Mouse (Mus musculus): ENCODE results near the gene Trim75.
"Not testable (repeated sequence)": the region's sequence is repeated elsewhere in the genome, so short reads cannot be mapped to it uniquely, and the experiment has no call there.

Gene Trim75

DNA sequence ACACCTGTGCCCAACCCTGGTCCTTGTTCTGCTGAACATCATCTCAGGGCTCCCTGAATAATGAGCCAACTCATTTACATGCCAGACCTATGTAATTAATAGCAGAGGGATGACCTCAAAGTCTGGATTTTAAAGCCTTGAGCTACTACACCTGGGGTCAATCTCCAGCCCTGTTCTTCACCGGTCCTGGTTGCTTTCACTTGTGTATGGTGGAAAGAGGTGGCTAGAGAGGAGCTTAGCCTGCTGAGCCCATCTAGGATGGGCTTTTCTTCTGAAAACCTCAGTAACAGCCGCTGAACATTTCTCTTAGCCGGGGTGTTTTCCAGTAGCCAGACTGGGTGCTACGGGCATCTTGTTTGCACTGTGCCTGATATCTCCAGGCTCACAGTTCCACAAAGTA is at the start of gene Trim75:
Gene Trim75, minus strand, starts transcription at position 101 of the 400 bp plus-strand sequence.
- no peak for DNase-seq (ENCODE audit: low spot score)

GRCm38 (mm10) chr8:65037117-65037533 is 49.5 kb upstream of the Trim75 start, which contains the start of gene Apela:
Gene Apela, minus strand, starts transcription at chr8:65037336.
- peak; percentile 5 for DNase-seq (ENCODE audit: low spot score)

GRCm38 (mm10) chr8:65034136-65034535 is 46.5 kb upstream of the Trim75 start:
- DNase-seq (ENCODE audit: low spot score) = no peak

- DNase-seq (ENCODE audit: low spot score) = no peak
Measured at GRCm38 (mm10) chr8:65033056-65033455, 45.4 kb upstream of the Trim75 start.

GRCm38 (mm10) chr8:65032107-65032506 is 44.5 kb upstream of the Trim75 start:
- no peak for DNase-seq (ENCODE audit: low spot score)

GRCm38 (mm10) chr8:65030735-65031485 is 43.3 kb upstream of the Trim75 start:
- DNase-seq (ENCODE audit: low spot score) = no peak

GRCm38 (mm10) chr8:65029776-65030175 is 42.1 kb upstream of the Trim75 start:
- no peak for DNase-seq (ENCODE audit: low spot score)

- DNase-seq (ENCODE audit: low spot score) = no peak
Measured at GRCm38 (mm10) chr8:65028959-65029686, 41.5 kb upstream of the Trim75 start.

GRCm38 (mm10) chr8:65022485-65022884 is 34.9 kb upstream of the Trim75 start:
- peak; percentile 79 for DNase-seq (ENCODE audit: low spot score)

DNA sequence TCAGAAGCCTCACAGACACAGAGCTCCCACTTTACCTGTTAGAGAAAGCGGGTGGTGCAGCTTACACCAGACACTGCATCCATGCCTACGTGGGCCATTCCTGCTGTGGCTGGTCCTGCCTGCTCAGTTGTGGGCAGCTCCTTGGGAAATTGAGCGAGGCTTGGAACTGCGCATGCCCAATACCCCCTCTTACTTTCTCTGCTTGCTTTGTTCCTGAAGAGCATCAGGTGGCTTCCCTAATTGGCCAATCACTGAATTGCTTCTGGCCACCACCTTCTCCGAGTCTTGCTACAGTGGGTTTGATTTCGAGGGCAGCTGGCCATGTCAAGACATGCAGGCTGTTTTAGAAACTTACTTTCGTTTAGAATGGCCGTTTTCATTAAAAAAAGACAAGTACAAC is 30.8 kb upstream of the Trim75 start, which contains the start of the genes Trim61 and Trim60:
Gene Trim61, minus strand, starts transcription at position 101 of the 400 bp plus-strand sequence.
Gene Trim60, minus strand, starts transcription at position 162 of the 400 bp plus-strand sequence.
- DNase-seq (ENCODE audit: low spot score) = no peak

GRCm38 (mm10) chr8:65007616-65008015 is 20.0 kb upstream of the Trim75 start:
- not testable (repeated sequence) for DNase-seq (ENCODE audit: low spot score)

- no peak for DNase-seq (ENCODE audit: low spot score)
Measured at GRCm38 (mm10) chr8:64998806-64999365, 11.3 kb upstream of the Trim75 start.

- DNase-seq (ENCODE audit: low spot score) = no peak
Measured at GRCm38 (mm10) chr8:64983150-64983897, 4.3 kb downstream of the Trim75 start.

DNA sequence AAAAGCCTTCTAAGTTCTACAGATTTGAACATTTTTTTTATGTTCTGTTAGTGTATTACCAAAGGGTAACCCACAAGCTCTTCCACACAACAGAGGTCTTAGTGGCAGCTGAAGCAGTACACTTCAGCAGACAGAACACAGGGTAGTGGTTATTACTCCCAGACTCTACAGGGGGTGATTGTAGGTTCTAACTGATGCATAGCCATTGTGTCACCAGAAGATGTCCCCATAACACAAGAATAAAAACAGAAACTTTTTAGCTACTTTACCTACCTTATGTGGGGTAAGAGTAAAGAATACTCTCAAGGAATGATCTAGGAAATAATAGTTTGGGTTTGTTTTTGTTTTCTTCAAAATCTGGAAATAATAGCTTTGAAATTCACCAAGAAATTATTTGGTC is 24.8 kb downstream of the Trim75 start:
- DNase-seq (ENCODE audit: low spot score) = no peak

- DNase-seq (ENCODE audit: low spot score) = no peak
Measured at GRCm38 (mm10) chr8:64959025-64959424, 28.6 kb downstream of the Trim75 start.

DNA sequence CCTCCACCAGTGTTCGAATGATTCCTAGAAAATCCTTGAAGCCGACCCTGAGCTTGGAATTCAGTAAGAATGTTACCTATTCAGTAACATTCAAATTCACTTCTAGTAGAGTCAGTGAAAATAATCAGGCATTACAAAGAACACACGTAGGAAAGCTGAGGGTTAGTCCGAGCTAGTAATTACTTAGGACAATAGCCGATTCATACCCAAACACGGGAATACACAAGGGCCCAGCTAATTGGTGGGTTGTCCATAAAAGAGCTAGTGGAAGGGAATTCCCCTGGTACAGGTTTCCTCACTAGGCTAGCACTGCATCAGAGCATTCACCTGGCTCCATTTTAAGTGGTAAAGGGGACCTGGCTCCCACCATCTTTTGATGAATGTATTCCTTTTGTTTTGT is 35.5 kb downstream of the Trim75 start:
- DNase-seq (ENCODE audit: low spot score) = no peak

- no peak for DNase-seq (ENCODE audit: low spot score)
Measured at GRCm38 (mm10) chr8:64948371-64948770, 39.3 kb downstream of the Trim75 start.

GRCm38 (mm10) chr8:64947698-64948034 is 40.0 kb downstream of the Trim75 start:
- no peak for DNase-seq (ENCODE audit: low spot score)

GRCm38 (mm10) chr8:64946820-64947697 is 40.6 kb downstream of the Trim75 start, which contains the start of gene Tmem192:
Gene Tmem192, plus strand, starts transcription at chr8:64947185.
- peak; percentile 96 for DNase-seq (ENCODE audit: low spot score)

DNA sequence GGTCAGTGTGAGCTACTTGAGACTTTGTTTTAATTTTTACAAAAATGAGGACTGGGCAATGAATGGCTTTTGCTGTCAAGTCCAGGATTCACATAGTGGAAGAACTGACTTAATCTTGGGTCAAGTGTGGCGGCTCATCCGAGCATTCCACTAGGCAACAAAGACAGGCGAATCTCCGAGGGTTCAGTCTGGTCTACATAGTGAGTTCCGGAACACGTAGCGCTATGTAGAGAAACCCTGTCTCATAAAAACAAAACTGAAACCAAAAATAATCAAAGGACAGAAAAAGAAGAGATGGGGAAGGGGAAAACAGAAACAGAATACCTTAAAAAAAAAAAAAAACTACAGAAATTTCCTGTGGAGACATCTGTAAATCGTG is 41.2 kb downstream of the Trim75 start:
- DNase-seq (ENCODE audit: low spot score) = no peak

- DNase-seq (ENCODE audit: low spot score) = no peak
Measured at GRCm38 (mm10) chr8:64945606-64946005, 42.0 kb downstream of the Trim75 start.
